Mouse (Mus musculus) MEL (cell line): Measurements from ENCODE around the gene Arhgap44.

Experiments used
- E2F4 ChIP-seq: IDR thresholded peaks from 2 replicates; pipeline ENCODE4 v1.6.1; 2011; ENCODE audit warnings: low read depth, low read length, improper control_type of control experiment, borderline replicate concordance
- MXI1 ChIP-seq: IDR thresholded peaks from 2 replicates; pipeline ENCODE4 v1.6.1; 2011; ENCODE audit warnings: mild to moderate bottlenecking, low read depth, low read length, improper control_type of control experiment
- MYC ChIP-seq: IDR thresholded peaks from 2 replicates; pipeline ENCODE4 v1.6.1; 2011; ENCODE audit warnings: low read depth, mild to moderate bottlenecking, low read length, improper control_type of control experiment, moderate library complexity

DNA sequence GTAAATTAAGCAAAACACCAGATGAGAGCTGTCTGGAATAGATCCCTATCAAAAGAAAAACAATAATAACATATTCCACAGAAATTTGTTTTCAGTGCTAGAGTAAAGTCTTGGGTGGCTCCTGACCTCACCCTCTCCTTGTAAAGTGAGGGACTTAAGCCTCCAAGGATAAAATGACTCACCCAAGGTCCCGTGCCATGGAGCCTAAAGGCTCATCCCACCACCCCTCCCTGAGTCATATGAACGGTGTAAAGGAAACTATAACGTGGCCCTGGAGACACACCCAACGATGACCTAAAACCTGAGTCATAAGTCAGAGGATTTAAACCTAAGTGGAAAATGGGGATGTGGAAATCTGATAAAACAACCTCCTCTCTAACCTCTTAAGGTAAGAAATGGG is 34.1 kb downstream of the Arhgap44 start:
- no peak for TF ChIP-seq MXI1
- TF ChIP-seq MYC = no peak
- no peak for TF ChIP-seq E2F4
